Mouse (Mus musculus): Measurements from ENCODE around the gene Itsn1.

DNA sequence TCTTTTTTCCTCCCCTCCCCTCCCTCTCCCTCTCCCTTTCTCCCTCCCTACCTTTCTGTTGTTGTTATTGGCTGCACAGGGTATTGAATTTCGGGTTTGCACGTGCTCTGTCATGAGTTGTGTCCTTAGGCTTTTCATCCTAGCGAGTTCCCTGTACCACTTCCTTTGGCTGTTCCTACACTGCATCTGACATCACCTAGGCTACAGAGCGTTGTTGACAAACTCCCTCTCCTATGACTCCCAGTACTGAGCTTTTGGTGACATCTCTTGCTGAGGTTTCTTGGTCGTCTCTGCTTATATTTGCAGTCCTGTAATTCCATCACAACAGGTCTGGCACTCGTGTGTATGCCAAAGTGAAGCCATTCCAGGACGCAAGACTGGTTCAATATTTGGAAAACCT is 14.0 kb downstream of the Itsn1 start:
- no peak for TF ChIP-seq CTCF (IDR thresholded peaks at IDR 0.05; ENCODE audit: extremely low read depth, insufficient read depth, low read length)
- TF ChIP-seq POLR2A (IDR thresholded peaks at IDR 0.05; ENCODE audit: extremely low read depth, insufficient read depth, low read length), result no peak

All from cortical plate, adult 2 months (tissue).